Mouse (Mus musculus) central nervous system, embryonic 14 days (tissue): ENCODE results near the gene Vwa2. TPM values are rescaled to one million over a fixed set of nuclear protein-coding genes. Genes with fewer than 3 reads are reported as not detected.

Experiments
- polyA plus RNA-seq: library from polyadenylated mRNA; depleted of rRNA; stranded (reverse); fragments of >200 nt; gene quantifications from 2 replicates; pipeline ENCODE4 v1.2.3, GENCODE M21; 2012; rRNA removed

The Vwa2 gene
- 0.72 and 2.5 TPM in 2 replicates for polyA plus RNA-seq

DNA sequence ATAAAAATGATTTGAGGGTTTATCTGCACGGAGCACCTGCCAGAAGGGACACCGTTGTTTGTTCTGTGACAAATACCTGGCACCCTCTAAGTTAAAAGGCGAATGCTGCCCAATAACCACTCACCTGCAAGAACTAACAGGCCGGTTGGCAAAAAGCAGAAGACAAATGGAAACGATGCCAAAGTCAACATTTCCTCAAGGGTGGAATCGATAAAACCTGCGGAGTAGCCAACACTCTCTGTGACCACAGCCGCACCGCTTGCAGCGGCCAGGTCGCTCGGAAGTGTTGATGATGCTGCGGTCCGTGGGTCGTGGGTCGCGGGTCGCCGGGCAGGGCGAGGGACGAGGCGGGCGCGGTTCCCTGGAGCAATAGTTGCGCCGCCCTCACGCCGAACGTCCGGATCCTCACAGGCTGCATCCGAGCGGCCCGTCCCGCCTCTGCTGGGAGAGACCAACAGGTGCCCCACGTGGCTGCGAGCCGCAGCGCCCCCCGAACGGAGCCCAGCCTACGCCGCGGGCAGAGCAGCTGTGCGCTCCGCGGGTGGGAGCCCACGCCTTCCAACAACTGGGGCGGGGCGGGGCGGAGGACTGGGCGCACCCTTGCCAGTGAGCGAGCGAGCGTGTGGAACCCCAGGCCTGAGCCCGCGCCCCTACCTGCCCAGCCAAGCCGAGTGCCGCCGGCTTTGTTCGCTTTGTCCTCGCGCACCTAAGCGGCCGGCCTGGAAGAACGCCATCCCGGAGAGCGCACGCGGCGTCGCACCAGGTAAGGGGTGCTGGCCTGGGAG lies at the start of gene Vwa2:
Gene Vwa2 (plus strand): TSS at position 434 of the 785 bp plus-strand sequence.

GRCm38 (mm10) chr19:56826047-56826631 lies 47.9 kb upstream of the Vwa2 start, which contains the start of gene Tdrd1:
Tdrd1 (plus strand) TSS chr19:56826209.

Other genes with a start within 250 kb of the Vwa2 start
- gene Adrb1, start 152.1 kb upstream of the Vwa2 start, polyA plus RNA-seq, result 1.5 and 1.8 TPM in 2 replicates
- 16.5 and 17.7 TPM in 2 replicates for gene Ccdc186, start 52.1 kb upstream of the Vwa2 start, polyA plus RNA-seq
- gene Tdrd1, start 48.0 kb upstream of the Vwa2 start, polyA plus RNA-seq, result 0.59 and 1.3 TPM in 2 replicates
- gene Afap1l2, start 134.0 kb downstream of the Vwa2 start, polyA plus RNA-seq, result 5.4 and 6.9 TPM in 2 replicates